Mouse (Mus musculus): ENCODE results near the gene Pola1.

DNA sequence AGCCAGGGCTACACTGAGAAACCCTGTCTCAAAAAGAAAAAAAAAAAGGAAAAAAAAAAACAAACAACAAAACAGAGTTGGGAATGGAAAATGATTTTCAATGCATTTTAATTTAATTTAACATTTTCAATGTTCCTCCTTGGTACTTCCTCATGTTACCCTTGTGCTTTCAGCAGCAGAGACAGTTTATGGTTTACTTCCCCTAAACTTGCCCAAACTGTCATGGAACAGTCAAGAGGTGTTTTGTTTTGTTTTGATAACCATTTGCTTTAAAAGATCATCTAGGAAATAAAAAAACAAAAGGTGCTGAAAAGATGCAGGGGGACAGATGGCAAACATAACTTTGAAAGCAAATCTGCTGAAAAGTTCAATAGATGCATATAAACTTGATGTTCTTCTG is 12.1 kb upstream of the Pola1 start:
- TF ChIP-seq CTCF (IDR thresholded peaks at IDR 0.05; ENCODE audit: control insufficient read depth, insufficient read depth, insufficient read length) (no peak), MAX (IDR thresholded peaks at IDR 0.05) (no peak), CEBPB (IDR thresholded peaks at IDR 0.05; ENCODE audit: low read depth) (no peak), USF1 (IDR thresholded peaks at IDR 0.05; ENCODE audit: low read depth) (no peak), MYOD1 (IDR thresholded peaks at IDR 0.05; ENCODE audit: control insufficient read depth, insufficient read length, low read depth) (no peak), MYOG (IDR thresholded peaks at IDR 0.05; ENCODE audit: control insufficient read depth, extremely low read depth, insufficient read length) (no peak)
